Mouse (Mus musculus) gastrocnemius, postnatal 10 days (tissue): Measurements from ENCODE around the gene Afap1. TPM values are rescaled to one million over a fixed set of nuclear protein-coding genes. Genes with fewer than 3 reads are reported as not detected.

Source experiments
- DNase-seq: peaks from one replicate; pipeline ENCODE4 v3.0.0; 2021; ENCODE audit warnings: mixed read lengths
- total RNA-seq, 2 experiments: library from RNA; stranded (reverse); gene quantifications; 2 replicates each; pipeline ENCODE4 v1.2.3; 2021

Gene Afap1
- total RNA-seq, 2 experiments from 2014 or later: 18.6 to 25.9 TPM

- DNase-seq: no peak
Observed at GRCm38 (mm10) chr5:35897147-35897546, 4.0 kb downstream of the Afap1 start.

GRCm38 (mm10) chr5:35898114-35898513, 5.0 kb downstream of the Afap1 start:
- DNase-seq: no peak

GRCm38 (mm10) chr5:35898994-35899393, 5.9 kb downstream of the Afap1 start:
- no peak for DNase-seq

- DNase-seq: no peak
Observed at GRCm38 (mm10) chr5:35900401-35901225, 7.5 kb downstream of the Afap1 start.

- DNase-seq: no peak
Observed at GRCm38 (mm10) chr5:35901226-35901809, 8.2 kb downstream of the Afap1 start.

GRCm38 (mm10) chr5:35903456-35903855, 10.3 kb downstream of the Afap1 start:
- no peak for DNase-seq

- no peak for DNase-seq
Observed at GRCm38 (mm10) chr5:35905283-35905682, 12.2 kb downstream of the Afap1 start.

- DNase-seq: no peak
Observed at GRCm38 (mm10) chr5:35907090-35907489, 14.0 kb downstream of the Afap1 start.

- peak; percentile 48 for DNase-seq
Observed at GRCm38 (mm10) chr5:35907633-35908426, 14.7 kb downstream of the Afap1 start.

GRCm38 (mm10) chr5:35908626-35909443, 15.7 kb downstream of the Afap1 start:
- no peak for DNase-seq

- no peak for DNase-seq
Observed at GRCm38 (mm10) chr5:35915629-35916300, 22.6 kb downstream of the Afap1 start.

- DNase-seq: no peak
Observed at GRCm38 (mm10) chr5:35916666-35917065, 23.5 kb downstream of the Afap1 start.

GRCm38 (mm10) chr5:35918387-35918786, 25.3 kb downstream of the Afap1 start:
- no peak for DNase-seq

- DNase-seq: no peak
Observed at GRCm38 (mm10) chr5:35920076-35920475, 27.0 kb downstream of the Afap1 start.

GRCm38 (mm10) chr5:35920557-35920956, 27.4 kb downstream of the Afap1 start:
- DNase-seq: no peak

- DNase-seq: no peak
Observed at GRCm38 (mm10) chr5:35921141-35921540, 28.0 kb downstream of the Afap1 start.

GRCm38 (mm10) chr5:35921595-35922254, 28.6 kb downstream of the Afap1 start:
- DNase-seq: peak; percentile 34

GRCm38 (mm10) chr5:35923448-35923847, 30.3 kb downstream of the Afap1 start:
- DNase-seq: no peak

GRCm38 (mm10) chr5:35925171-35925634, 32.1 kb downstream of the Afap1 start:
- no peak for DNase-seq

- no peak for DNase-seq
Observed at GRCm38 (mm10) chr5:35926511-35926910, 33.4 kb downstream of the Afap1 start.

GRCm38 (mm10) chr5:35931296-35931695, 38.2 kb downstream of the Afap1 start:
- no peak for DNase-seq
